Mouse (Mus musculus): Measurements from ENCODE around the gene Adgrg5.

- TF ChIP-seq GATA1 (IDR thresholded peaks at IDR 0.05; ENCODE audit: borderline replicate concordance, low read length) (no peak), FLI1 (IDR thresholded peaks at IDR 0.05; ENCODE audit: low read length) (no peak)
These were observed 66.2 kb downstream of the Adgrg5 start for GRCm38 (mm10) chr8:94989711-94990110.
